Mouse (Mus musculus) lung, adult 2 months (tissue): ENCODE results near the gene Atoh8. TPM values are rescaled to one million over a fixed set of nuclear protein-coding genes. Genes with fewer than 3 reads are reported as not detected.
A peak's percentile ranks its signal among the peaks of the same experiment; 100 is the strongest.

ENCODE experiments used
- DNase-seq: peaks from one replicate; pipeline ENCODE4 v3.0.0; 2022
- H3K4me1 ChIP-seq: fragments of 200-500 bp; 2 replicates; pipeline ENCODE4 v1.6.1; 2011; ENCODE audit warnings: low read length; ENCODE audit not compliant: control insufficient read depth, insufficient read depth
- H3K4me3 ChIP-seq: fragments of 200-500 bp; replicated peaks from 2 replicates; pipeline ENCODE3; 2011; ENCODE audit warnings: low read depth, mild to moderate bottlenecking, control low read depth, low read length; ENCODE audit errors: extremely low read depth
- CTCF ChIP-seq: fragments of 200-500 bp; IDR thresholded peaks from 2 replicates; pipeline ENCODE4 v1.5.1; 2011; ENCODE audit warnings: mild to moderate bottlenecking, low read length, control low read depth; ENCODE audit not compliant: insufficient read depth
- POLR2A ChIP-seq: fragments of 200-500 bp; IDR thresholded peaks from 2 replicates; pipeline ENCODE4 v1.6.1; 2011; ENCODE audit warnings: low read depth, mild to moderate bottlenecking, control low read depth, low read length, borderline replicate concordance; ENCODE audit errors: extremely low read depth
- WGBS: fragments of 180-500 bp; shearing (Covaris S2); methylation state at CpG from one replicate; pipeline ENCODE4 v1.1.7; 2018; 5-methylcytosine and 5-hydroxymethylcytosine counted together
- polyA plus RNA-seq: library from polyadenylated mRNA; depleted of rRNA; stranded (reverse); fragments of >200 nt; gene quantifications from 2 replicates; pipeline ENCODE4 v1.2.3, GENCODE M21; 2012; rRNA removed

The Atoh8 gene
- polyA plus RNA-seq, 1 experiment, result 26.4 TPM

- H3K4me1 ChIP-seq, result no peaks in the 10 kb centered on the region
- DNase-seq, result no peak
- 69% methylated on average over 3 of the region's 3 CpGs for WGBS
- TF ChIP-seq CTCF, result no peak
- TF ChIP-seq POLR2A, result no peak
- no peak overlapping the region for H3K4me3 ChIP-seq
Observed at GRCm38 (mm10) chr6:72171391-72171790, 64.0 kb downstream of the Atoh8 start.

GRCm38 (mm10) chr6:72165907-72166306 lies 69.5 kb downstream of the Atoh8 start:
- no peak for TF ChIP-seq CTCF
- no peak for TF ChIP-seq POLR2A
- H3K4me1 ChIP-seq, result peaks cover 7% of the 10 kb centered on the region; the same call in 1 of the 2 replicates
- DNase-seq, result no peak
- 57% methylated on average over 2 of the region's 2 CpGs for WGBS
- H3K4me3 ChIP-seq, result no peak overlapping the region

- Histone ChIP-seq H3K4me1 (peaks cover 7% of the 10 kb centered on the region; the same call in 1 of the 2 replicates), H3K4me3 (no peak overlapping the region)
- TF ChIP-seq POLR2A (no peak), CTCF (peak; percentile 98)
- 18% methylated on average over 20 of the region's 20 CpGs for WGBS
- peak; percentile 84 for DNase-seq
Observed at GRCm38 (mm10) chr6:72164321-72165275, 70.8 kb downstream of the Atoh8 start.

- Histone ChIP-seq H3K4me3 (no peak overlapping the region), H3K4me1 (peaks cover 7% of the 10 kb centered on the region; the same call in 1 of the 2 replicates)
- TF ChIP-seq CTCF (no peak), POLR2A (no peak)
- DNase-seq, result no peak
- 23% methylated on average over 19 of the region's 19 CpGs for WGBS
Observed at GRCm38 (mm10) chr6:72162155-72162890, 73.1 kb downstream of the Atoh8 start.

- TF ChIP-seq POLR2A (no peak), CTCF (no peak)
- 67% methylated on average over 5 of the region's 5 CpGs for WGBS
Observed at GRCm38 (mm10) chr6:72161751-72162150, 73.6 kb downstream of the Atoh8 start.

GRCm38 (mm10) chr6:72160991-72161390 lies 74.4 kb downstream of the Atoh8 start:
- Histone ChIP-seq H3K4me1 (peaks cover 7% of the 10 kb centered on the region; the same call in 1 of the 2 replicates), H3K4me3 (no peak overlapping the region)
- TF ChIP-seq CTCF, result no peak
- no peak for TF ChIP-seq POLR2A
- WGBS, result 75% methylated on average over 3 of the region's 3 CpGs
- DNase-seq, result no peak

More at GRCm38 (mm10) chr6:72161751-72162150, 73.6 kb downstream of the Atoh8 start:
- H3K4me1 ChIP-seq, result peaks cover 7% of the 10 kb centered on the region; the same call in 1 of the 2 replicates
- no peak for DNase-seq
- no peak overlapping the region for H3K4me3 ChIP-seq

DNA sequence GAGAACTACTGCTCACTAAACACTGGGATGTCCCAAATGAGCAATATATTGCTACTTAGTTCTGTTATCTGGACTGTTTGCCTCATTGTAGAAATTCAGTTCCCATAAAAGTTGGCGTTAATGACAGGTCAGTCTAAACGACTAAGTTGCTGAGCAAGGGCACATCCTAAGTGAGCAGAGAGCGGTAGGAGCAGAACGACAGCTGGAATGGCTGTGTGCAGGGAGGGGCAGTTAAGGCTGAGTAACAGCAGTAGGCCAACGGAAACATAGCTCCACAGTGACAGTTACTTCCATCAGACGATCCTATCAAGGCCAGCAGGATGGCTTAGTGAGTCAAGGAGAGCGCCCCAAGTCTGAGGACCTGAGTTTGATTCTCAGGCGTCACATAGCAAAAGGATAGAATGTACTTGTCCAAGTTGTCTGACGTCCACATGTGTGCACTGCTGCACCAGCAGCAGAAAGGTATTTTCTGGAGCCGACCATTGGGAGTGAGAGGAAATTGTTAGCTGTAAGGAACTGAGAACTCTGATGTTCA lies 75.4 kb downstream of the Atoh8 start:
- Histone ChIP-seq H3K4me3 (no peak overlapping the region), H3K4me1 (peaks cover 7% of the 10 kb centered on the region; the same call in 1 of the 2 replicates)
- TF ChIP-seq CTCF, result no peak
- DNase-seq, result no peak
- WGBS, result 75% methylated on average over 10 of the region's 10 CpGs

DNA sequence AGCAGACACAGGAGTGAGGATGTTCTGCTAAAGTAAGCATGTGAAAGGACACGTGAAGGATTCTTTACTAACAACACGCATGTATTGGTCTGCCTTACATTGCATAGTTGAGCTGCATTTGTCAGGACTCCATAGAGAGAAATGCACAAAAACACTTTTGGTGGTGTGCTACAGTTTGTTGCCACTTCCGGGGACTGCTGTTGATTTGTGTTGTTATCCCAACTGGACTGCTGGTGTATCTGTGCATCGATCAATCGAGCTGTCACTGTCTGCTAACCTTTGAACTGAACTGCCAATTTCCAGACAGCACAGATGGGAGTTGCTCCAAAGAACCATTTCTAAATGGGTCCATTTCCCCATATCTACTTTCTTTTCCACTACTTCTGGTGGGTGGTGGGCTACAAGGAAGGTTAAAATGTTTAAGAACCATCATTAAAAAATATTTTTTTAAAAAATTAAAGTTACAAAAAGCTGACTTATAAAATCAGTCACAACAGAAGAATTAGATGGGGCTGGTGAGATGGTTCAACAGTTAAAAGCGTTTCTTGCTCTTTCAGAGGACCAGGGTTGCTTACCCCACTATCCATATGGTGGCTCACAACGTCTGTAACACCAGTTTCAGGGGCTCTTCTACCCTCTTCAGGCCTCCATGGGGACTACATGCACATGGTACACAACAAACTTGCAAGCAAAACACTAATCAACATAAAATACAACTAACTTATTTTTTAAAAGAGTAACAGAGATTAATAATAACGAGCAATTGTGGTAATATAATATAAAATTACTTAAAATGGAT lies 76.2 kb downstream of the Atoh8 start:
- WGBS, result 87% methylated on average over 8 of the region's 8 CpGs
- no peak overlapping the region for H3K4me3 ChIP-seq
- TF ChIP-seq CTCF (no peak), POLR2A (no peak)
- DNase-seq, result no peak
- peaks cover 7% of the 10 kb centered on the region; the same call in 1 of the 2 replicates for H3K4me1 ChIP-seq

Other genes starting within 250 kb of the Atoh8 start
- gene St3gal5, start 138.0 kb downstream of the Atoh8 start, polyA plus RNA-seq, result 26.7 and 28.3 TPM in 2 replicates
- gene Sftpb, start 69.0 kb upstream of the Atoh8 start, polyA plus RNA-seq, result 5,575 and 7,301 TPM in 2 replicates
- 20.0 and 21.8 TPM in 2 replicates for gene Usp39, start 109.6 kb upstream of the Atoh8 start, polyA plus RNA-seq
- gene 0610030E20Rik, start 111.7 kb upstream of the Atoh8 start, polyA plus RNA-seq, result 19.3 and 21.3 TPM in 2 replicates
- gene Tmem150a, start 119.9 kb upstream of the Atoh8 start, polyA plus RNA-seq, result 60.7 and 71.8 TPM in 2 replicates
- 96.8 and 123 TPM in 2 replicates for gene Rnf181, start 131.4 kb upstream of the Atoh8 start, polyA plus RNA-seq
- gene Vamp5, start 144.9 kb upstream of the Atoh8 start, polyA plus RNA-seq, result 74.6 and 91.7 TPM in 2 replicates
- 291 and 435 TPM in 2 replicates for gene Vamp8, start 155.1 kb upstream of the Atoh8 start, polyA plus RNA-seq
- gene Ggcx, start 178.7 kb upstream of the Atoh8 start, polyA plus RNA-seq, result 43.4 and 46.2 TPM in 2 replicates
- 90.3 and 94.6 TPM in 2 replicates for gene Mat2a, start 204.0 kb upstream of the Atoh8 start, polyA plus RNA-seq